In genomic region chr1:136614748-136615440, GRCm38 (mm10) we compare ENCODE assay signal across 25 mouse cellular contexts. TPM values are rescaled to one million over a fixed set of nuclear protein-coding genes. Genes with fewer than 3 reads are reported as not detected.
A peak's percentile ranks its signal among the peaks of the same experiment; 100 is the strongest.
DNase-seq lines count a peak whose midpoint lies in the region; ATAC-seq and TF ChIP-seq lines count a peak whose summit lies in the region.
"Had no signal": no experiment of that assay in that cellular context is flagged by ENCODE, and none has a peak within 500 bp of the region (broad histone marks: within the 10 kb centered on the region; RNA-seq: fewer than 3 reads in every experiment).

No protein-coding gene starts in this region.

- no peaks in the 10 kb centered on the region for H3K36me3 ChIP-seq in lung, embryonic 15.5 days
- H3K36me3 ChIP-seq in liver, adult 2 months (ENCODE audit: control insufficient read depth, insufficient read depth, low read length), result no peaks in the 10 kb centered on the region
- no peaks in the 10 kb centered on the region for H3K36me3 ChIP-seq in liver, embryonic 13.5 days
- H3K36me3 ChIP-seq in liver, postnatal 0 days (replicated peaks; ENCODE audit: insufficient read depth, low read length), result no peaks in the 10 kb centered on the region
- H3K36me3 ChIP-seq in midbrain, embryonic 16.5 days (ENCODE audit: control insufficient read depth, insufficient read depth, low read length), result no peaks in the 10 kb centered on the region
- H3K36me3 ChIP-seq: embryonic facial prominence, embryonic 10.5 days; forebrain, embryonic 10.5 days; heart, embryonic 10.5 days; heart, embryonic 15.5 days; hindbrain, embryonic 10.5 days had no signal

- H3K4me2 ChIP-seq in lung, embryonic 15.5 days, result no peak overlapping the region
- H3K4me2 ChIP-seq in liver, embryonic 13.5 days, result no peak overlapping the region
- H3K4me2 ChIP-seq in liver, postnatal 0 days (ENCODE audit: low read depth, low read length), result 0 out of 2 replicates have a peak overlapping the region, but pooled peaks have one; percentile 4
- H3K4me2 ChIP-seq in midbrain, embryonic 16.5 days (ENCODE audit: low read length), result no peak overlapping the region
- H3K4me2 ChIP-seq: heart, embryonic 15.5 days; hindbrain, embryonic 14.5 days had no signal

- H3K9me3 ChIP-seq in lung, embryonic 15.5 days, result no peaks in the 10 kb centered on the region
- no peaks in the 10 kb centered on the region for H3K9me3 ChIP-seq in liver, embryonic 13.5 days (replicated peaks)
- H3K9me3 ChIP-seq in liver, postnatal 0 days (ENCODE audit: low read length), result no peaks in the 10 kb centered on the region
- no peaks in the 10 kb centered on the region for H3K9me3 ChIP-seq in midbrain, embryonic 16.5 days (replicated peaks; ENCODE audit: control insufficient read depth, low read length, poor library complexity, severe bottlenecking)
- H3K9me3 ChIP-seq: embryonic facial prominence, embryonic 10.5 days; forebrain, embryonic 10.5 days; heart, embryonic 10.5 days; heart, embryonic 15.5 days; hindbrain, embryonic 10.5 days had no signal

- no peak for TF ChIP-seq CTCF in liver, adult 2 months (IDR thresholded peaks at IDR 0.05; ENCODE audit: low read depth, low read length)
- no peak for TF ChIP-seq CTCF in liver, postnatal 0 days (IDR thresholded peaks at IDR 0.05; ENCODE audit: low read depth)

- H3K4me3 ChIP-seq in lung, embryonic 15.5 days, result no peak overlapping the region
- no peak overlapping the region for H3K4me3 ChIP-seq in liver, adult 2 months (ENCODE audit: insufficient read depth, low read depth, low read length)
- H3K4me3 ChIP-seq in liver, embryonic 13.5 days (replicated peaks), result no peak overlapping the region
- no peak overlapping the region for H3K4me3 ChIP-seq in liver, postnatal 0 days (ENCODE audit: low read depth, low read length)
- no peak overlapping the region for H3K4me3 ChIP-seq in midbrain, embryonic 16.5 days (ENCODE audit: low read depth, low read length)
- H3K4me3 ChIP-seq: embryonic facial prominence, embryonic 10.5 days; erythroblast, embryonic 14.5 days; forebrain, embryonic 10.5 days; heart, embryonic 10.5 days; heart, embryonic 15.5 days; hindbrain, embryonic 10.5 days had no signal

- WGBS in lung, embryonic 15.5 days, result 66% methylated on average over 11 of the region's 11 CpGs
- WGBS in liver, adult 2 months, result 25% methylated on average over 11 of the region's 11 CpGs
- 60% methylated on average over 11 of the region's 11 CpGs for WGBS in liver, embryonic 13.5 days (ENCODE audit: insufficient replicate concordance)
- WGBS in liver, postnatal 0 days (ENCODE audit: insufficient replicate concordance), result 57% methylated on average over 11 of the region's 11 CpGs
- WGBS in midbrain, embryonic 16.5 days, result 90% methylated on average over 11 of the region's 11 CpGs

- H3K27ac ChIP-seq in lung, embryonic 15.5 days, result 0 out of 2 replicates have a peak overlapping the region, but pooled peaks have one; percentile 3
- H3K27ac ChIP-seq in liver, adult 2 months (replicated peaks; ENCODE audit: insufficient read depth, low read depth, low read length), result no peak overlapping the region
- peak overlapping the region; percentile 82 for H3K27ac ChIP-seq in liver, embryonic 13.5 days
- H3K27ac ChIP-seq in liver, postnatal 0 days (ENCODE audit: low read depth), result peak overlapping the region; percentile 81
- H3K27ac ChIP-seq in midbrain, embryonic 16.5 days (ENCODE audit: low read length), result no peak overlapping the region
- H3K27ac ChIP-seq: embryonic facial prominence, embryonic 10.5 days; forebrain, embryonic 10.5 days; heart, embryonic 10.5 days; heart, embryonic 15.5 days; hindbrain, embryonic 10.5 days; hindbrain, embryonic 14.5 days had no signal

- no peaks in the 10 kb centered on the region for H3K79me2 ChIP-seq in liver, adult 2 months (ENCODE audit: control insufficient read depth, insufficient read depth, low read length)

- ATAC-seq in lung, embryonic 15.5 days (ENCODE audit: borderline replicate concordance, extremely low read depth, low FRiP score, low TSS enrichment), result no peak
- ATAC-seq in liver, embryonic 13.5 days (ENCODE audit: low read depth), result peak; percentile 67
- peak; percentile 88 for ATAC-seq in liver, postnatal 0 days
- no peak for ATAC-seq in midbrain, embryonic 16.5 days
- no peak for ATAC-seq in erythroblast, adult 5-6 weeks (replicated peaks; ENCODE audit: low FRiP score, poor library complexity, severe bottlenecking)
- ATAC-seq: activated CD4-positive, CD25-positive, alpha-beta regulatory T cell, adult 4 months; forebrain, embryonic 14.5 days; Patski had no signal

- DNase-seq in lung, postnatal 14 days, result no peak
- peak; percentile 70 for DNase-seq in liver, adult 2 months (ENCODE audit: extremely low read depth, low read depth, low spot score)
- DNase-seq in liver, embryonic 13.5 days, result no peak
- DNase-seq in liver, postnatal 0 days, result peak; percentile 34
- no peak for DNase-seq in cerebellum, adult 18-20 months
- DNase-seq: adrenal gland, postnatal 14 days; cerebellum, adult 11-12 months; cerebellum, postnatal 10 days; gastrocnemius, postnatal 36 days; heart, adult 18-20 months; heart, postnatal 14 days had no signal

- H3K4me1 ChIP-seq in lung, embryonic 15.5 days, result 0 out of 2 replicates have a peak, but pooled peaks cover 2% of the 10 kb centered on the region
- H3K4me1 ChIP-seq in liver, adult 2 months (ENCODE audit: control insufficient read depth, insufficient read depth, low read length), result peaks cover 5% of the 10 kb centered on the region
- peaks cover 3% of the 10 kb centered on the region; the same call in 1 of the 2 replicates for H3K4me1 ChIP-seq in liver, embryonic 13.5 days (replicated peaks)
- H3K4me1 ChIP-seq in liver, postnatal 0 days (ENCODE audit: insufficient read depth), result peaks cover 9% of the 10 kb centered on the region
- H3K4me1 ChIP-seq in midbrain, embryonic 16.5 days (ENCODE audit: control insufficient read depth, insufficient read depth, low read length), result no peaks in the 10 kb centered on the region

- no peak for TF ChIP-seq EP300 in liver, postnatal 0 days (IDR thresholded peaks at IDR 0.05; ENCODE audit: low read depth)

- H3K9ac ChIP-seq in lung, embryonic 15.5 days, result no peak overlapping the region
- H3K9ac ChIP-seq in liver, adult 2 months (ENCODE audit: low read depth, low read length), result no peak overlapping the region
- H3K9ac ChIP-seq in liver, embryonic 13.5 days, result no peak overlapping the region
- H3K9ac ChIP-seq in liver, postnatal 0 days (replicated peaks), result no peak overlapping the region
- H3K9ac ChIP-seq in midbrain, embryonic 16.5 days (ENCODE audit: low read depth, low read length), result no peak overlapping the region
- H3K9ac ChIP-seq: heart, embryonic 15.5 days; hindbrain, embryonic 14.5 days had no signal

- no peak for TF ChIP-seq POLR2A in liver, adult 2 months (IDR thresholded peaks at IDR 0.05; ENCODE audit: extremely low read depth, insufficient read depth, low read length)

- H3K27me3 ChIP-seq in lung, embryonic 15.5 days, result no peaks in the 10 kb centered on the region
- H3K27me3 ChIP-seq in liver, adult 2 months (ENCODE audit: control insufficient read depth, insufficient read depth, low read length), result no peaks in the 10 kb centered on the region
- H3K27me3 ChIP-seq in liver, embryonic 13.5 days, result no peaks in the 10 kb centered on the region
- H3K27me3 ChIP-seq in liver, postnatal 0 days (ENCODE audit: insufficient read depth, low read length), result no peaks in the 10 kb centered on the region
- no peaks in the 10 kb centered on the region for H3K27me3 ChIP-seq in midbrain, embryonic 16.5 days (ENCODE audit: control insufficient read depth, insufficient read depth, low read depth, low read length)
- H3K27me3 ChIP-seq: CH12.LX; heart, embryonic 15.5 days; Patski had no signal

RNA-seq across cellular contexts. Expression of gene Zfp281, which starts 9.8 kb away (rescaled TPM):
- 20.6 and 22.3 TPM in 2 replicates for polyA plus RNA-seq in lung, embryonic 15.5 days (2015; fragmentation: Nextera tagmentation; extraction: Ambion mirVana)
- total RNA-seq in liver, adult 2 months (2014; rRNA removed), result 19.5 and 20.4 TPM in 2 replicates
- polyA plus RNA-seq in liver, adult 2 months (2012; rRNA removed), result 1.3 and 1.8 TPM in 2 replicates
- polyA plus RNA-seq in liver, embryonic 13.5 days (2015; fragmentation: Nextera tagmentation; extraction: Ambion mirVana), result 6.7 and 8.4 TPM in 2 replicates
- polyA plus RNA-seq in liver, postnatal 0 days (2015; fragmentation: Nextera tagmentation; extraction: Ambion mirVana), result 7.2 TPM in 2 replicates
- polyA plus RNA-seq in midbrain, embryonic 16.5 days (2015; fragmentation: Nextera tagmentation; extraction: Ambion mirVana), result 20.8 and 24.5 TPM in 2 replicates
- 1.2 and 5.4 TPM in 2 replicates for total RNA-seq in erythroblast, adult 5-6 weeks (2015; ENCODE audit: low replicate concordance)
- total RNA-seq in erythroblast, adult 5-6 weeks (2017; ENCODE audit: low replicate concordance), result 4.5 and 5.8 TPM in 2 replicates

Comparison
In these comparisons a context has a peak if more than half of its experiments do, and no peak if none do; other contexts are left out.
1. H3K27ac ChIP-seq: peak in lung, embryonic 15.5 days (single experiment), liver, embryonic 13.5 days (single experiment) and liver, postnatal 0 days (single experiment); none in liver, adult 2 months (single experiment) and midbrain, embryonic 16.5 days (single experiment).
2. DNase-seq: peak in liver, adult 2 months (single experiment) and liver, postnatal 0 days (single experiment); none in lung, postnatal 14 days (single experiment), liver, embryonic 13.5 days (single experiment) and cerebellum, adult 18-20 months (0 of 2).
3. ATAC-seq: peak in liver, embryonic 13.5 days (single experiment) and liver, postnatal 0 days (single experiment); none in lung, embryonic 15.5 days (single experiment), midbrain, embryonic 16.5 days (single experiment) and erythroblast, adult 5-6 weeks (single experiment).